Mouse (Mus musculus): Measurements from ENCODE around the gene Tat. TPM values are rescaled to one million over a fixed set of nuclear protein-coding genes. Genes with fewer than 3 reads are reported as not detected.

Tat gene
- total RNA-seq (2015; ENCODE audit: low replicate concordance) (not detected in 2 replicates), total RNA-seq (2017; ENCODE audit: low replicate concordance) (not detected in 2 replicates)

DNA sequence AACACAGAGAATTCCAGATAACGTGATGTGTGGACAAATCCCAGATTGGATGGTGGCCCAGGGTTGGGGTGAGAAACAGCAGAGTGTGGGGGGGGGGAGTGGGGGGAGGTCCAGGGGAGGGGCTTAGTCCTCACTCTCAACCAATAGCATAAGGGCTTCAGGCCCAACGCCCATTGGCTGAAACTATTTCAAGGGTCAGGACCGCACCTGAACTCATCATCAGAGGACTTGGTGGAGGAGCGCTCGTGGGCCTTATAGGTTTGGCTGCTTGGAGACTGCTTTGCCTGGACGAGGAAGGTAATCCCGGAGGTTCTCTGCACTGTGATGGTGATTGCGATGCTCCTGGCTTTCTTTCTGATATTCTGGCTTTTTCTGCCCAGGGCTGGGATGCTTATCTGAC, at the start of gene Tat:
Gene Tat (plus strand): TSS at position 214 of the 400 bp plus-strand sequence.
- ATAC-seq (replicated peaks; ENCODE audit: low FRiP score, poor library complexity, severe bottlenecking) = no peak

GRCm38 (mm10) chr8:109941606-109942360, 48.5 kb upstream of the Tat start:
- no peak for ATAC-seq (replicated peaks; ENCODE audit: low FRiP score, poor library complexity, severe bottlenecking)

- ATAC-seq (replicated peaks; ENCODE audit: low FRiP score, poor library complexity, severe bottlenecking) = no peak
Observed at GRCm38 (mm10) chr8:109945153-109945632, 45.0 kb upstream of the Tat start.

- no peak for ATAC-seq (replicated peaks; ENCODE audit: low FRiP score, poor library complexity, severe bottlenecking)
Observed at GRCm38 (mm10) chr8:109945694-109946093, 44.5 kb upstream of the Tat start.

DNA sequence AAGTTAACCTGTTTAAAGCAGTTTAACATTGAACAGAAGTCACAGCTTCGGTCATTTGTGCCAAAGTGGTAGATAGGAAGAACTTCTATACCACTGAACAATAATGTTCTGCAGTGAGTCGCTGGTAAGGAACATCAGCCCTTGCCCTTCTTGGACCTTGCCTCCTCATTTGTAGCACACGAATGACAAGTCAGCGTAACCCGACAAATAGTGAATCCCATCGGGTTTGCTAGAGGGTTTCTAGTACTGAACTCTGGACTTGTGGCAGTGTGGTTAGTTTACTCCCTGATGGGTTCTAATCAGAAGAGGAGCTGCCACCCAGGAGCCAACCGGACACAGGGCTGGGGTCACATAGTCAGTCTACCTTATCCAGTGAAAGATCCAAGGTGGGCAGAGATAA, 44.0 kb upstream of the Tat start:
- ATAC-seq (replicated peaks; ENCODE audit: low FRiP score, poor library complexity, severe bottlenecking) = no peak

GRCm38 (mm10) chr8:109947447-109948284, 42.6 kb upstream of the Tat start:
- ATAC-seq (replicated peaks; ENCODE audit: low FRiP score, poor library complexity, severe bottlenecking) = 0 out of 2 replicates have a peak, but pooled peaks have one; percentile 26

DNA sequence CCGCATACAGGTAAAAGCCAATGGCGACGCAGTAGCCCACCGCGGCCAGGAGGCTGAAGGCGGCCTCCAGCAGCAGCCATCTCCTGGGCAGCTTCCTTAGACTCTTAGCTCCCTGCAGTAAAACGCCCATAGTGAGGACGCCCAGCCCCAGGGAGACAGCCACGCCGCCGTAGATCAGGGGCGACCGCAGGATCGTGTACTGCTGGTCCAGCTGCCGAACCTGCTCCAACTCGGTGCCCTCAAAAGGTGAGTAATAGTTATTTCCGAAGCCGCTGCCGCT, 42.0 kb upstream of the Tat start:
- ATAC-seq (replicated peaks; ENCODE audit: low FRiP score, poor library complexity, severe bottlenecking) = no peak

- no peak for ATAC-seq (replicated peaks; ENCODE audit: low FRiP score, poor library complexity, severe bottlenecking)
Observed at GRCm38 (mm10) chr8:109952171-109952570, 38.1 kb upstream of the Tat start.

- no peak for ATAC-seq (replicated peaks; ENCODE audit: low FRiP score, poor library complexity, severe bottlenecking)
Observed at GRCm38 (mm10) chr8:109954486-109954948, 35.7 kb upstream of the Tat start.

DNA sequence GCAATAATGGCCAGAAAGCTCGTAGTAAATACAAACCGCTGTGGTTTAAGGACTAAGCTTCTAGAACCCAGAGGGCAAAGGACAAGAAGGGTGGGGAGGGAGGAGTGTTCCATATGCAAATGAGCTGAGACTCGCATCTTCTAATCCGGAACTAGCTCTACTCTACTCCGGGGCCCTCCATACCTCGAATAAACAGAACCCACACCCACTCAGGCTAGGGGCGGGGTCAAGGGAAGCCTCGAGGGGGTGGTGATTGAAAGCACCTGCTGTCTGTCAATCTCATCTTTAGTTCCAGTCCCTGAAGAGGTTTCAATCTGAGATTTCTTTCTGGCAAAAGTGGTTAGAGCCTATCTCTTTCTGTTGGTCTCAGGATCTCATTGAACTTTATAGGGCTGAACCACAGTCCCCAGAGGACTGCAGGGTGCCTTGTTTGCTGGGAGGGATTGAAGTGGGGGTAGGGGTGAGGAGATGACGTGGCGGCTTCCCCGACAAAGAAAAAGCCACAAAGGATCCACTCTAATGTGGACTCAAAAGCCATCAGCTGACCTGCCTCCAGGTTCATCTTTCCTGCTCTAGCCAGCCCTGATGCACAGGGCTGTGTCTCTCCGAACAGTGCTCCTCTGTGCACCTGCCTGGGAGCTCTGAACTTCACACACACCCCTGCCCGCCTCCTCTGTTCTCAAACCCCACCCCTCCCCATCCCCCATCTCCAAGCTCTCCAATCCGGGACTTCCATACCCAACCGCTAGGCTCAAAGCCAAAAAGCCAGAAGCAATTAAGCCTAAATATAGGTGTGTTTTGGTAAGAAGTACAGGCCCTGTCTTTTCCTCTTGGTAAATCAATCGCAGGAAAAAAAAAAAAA, 32.8 kb upstream of the Tat start:
- no peak for ATAC-seq (replicated peaks; ENCODE audit: low FRiP score, poor library complexity, severe bottlenecking)

DNA sequence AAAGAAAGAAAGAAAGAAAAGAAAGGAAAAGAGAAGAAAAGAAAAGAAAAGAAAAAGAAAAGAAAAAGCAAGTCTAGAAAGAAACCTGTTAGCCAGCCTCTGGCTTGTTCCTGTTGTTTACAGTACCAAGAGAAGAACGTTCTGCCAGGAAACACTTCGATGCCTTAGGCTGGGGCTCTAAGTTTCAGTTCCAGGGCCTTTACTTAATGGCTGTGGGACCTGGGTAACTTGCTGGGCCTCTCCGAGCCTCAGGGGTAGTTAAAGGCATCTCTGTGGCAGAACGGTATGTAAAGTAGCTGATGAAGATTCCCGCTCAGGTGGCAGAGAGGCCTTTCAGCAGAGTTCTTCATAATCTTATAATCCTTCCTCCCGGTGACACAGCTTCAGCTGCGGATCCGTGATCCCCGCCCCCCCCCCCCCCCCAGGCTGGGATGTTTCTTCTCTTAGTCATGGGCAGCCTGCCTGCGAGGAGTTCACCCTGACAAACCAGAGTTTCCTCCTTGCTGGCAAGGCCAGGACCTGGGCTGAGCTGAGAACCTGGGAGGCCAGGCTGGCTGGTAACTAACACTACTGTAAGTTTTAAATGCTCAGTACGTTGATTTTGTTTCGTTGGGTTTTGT, 32.1 kb upstream of the Tat start:
- ATAC-seq (replicated peaks; ENCODE audit: low FRiP score, poor library complexity, severe bottlenecking) = no peak

DNA sequence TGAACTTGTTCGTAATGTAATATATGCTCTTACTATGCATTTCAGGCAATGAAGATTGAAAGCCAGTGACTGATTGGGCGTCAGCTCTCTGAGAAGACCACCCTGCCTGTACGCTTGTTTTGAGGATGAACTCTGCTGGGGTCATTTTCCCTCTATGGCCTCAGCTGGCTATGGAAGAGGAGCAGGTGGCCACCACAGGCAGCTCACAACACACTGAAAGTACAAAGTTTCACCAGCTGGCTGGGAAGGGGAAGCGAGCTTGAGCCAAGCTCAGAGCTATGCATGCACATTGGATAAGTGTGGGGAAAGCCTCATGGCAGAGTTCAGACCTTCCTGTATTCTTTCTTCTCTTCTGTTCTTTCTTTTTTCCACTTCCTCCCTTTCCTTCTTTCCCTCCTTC, 31.1 kb upstream of the Tat start:
- ATAC-seq (replicated peaks; ENCODE audit: low FRiP score, poor library complexity, severe bottlenecking) = no peak

DNA sequence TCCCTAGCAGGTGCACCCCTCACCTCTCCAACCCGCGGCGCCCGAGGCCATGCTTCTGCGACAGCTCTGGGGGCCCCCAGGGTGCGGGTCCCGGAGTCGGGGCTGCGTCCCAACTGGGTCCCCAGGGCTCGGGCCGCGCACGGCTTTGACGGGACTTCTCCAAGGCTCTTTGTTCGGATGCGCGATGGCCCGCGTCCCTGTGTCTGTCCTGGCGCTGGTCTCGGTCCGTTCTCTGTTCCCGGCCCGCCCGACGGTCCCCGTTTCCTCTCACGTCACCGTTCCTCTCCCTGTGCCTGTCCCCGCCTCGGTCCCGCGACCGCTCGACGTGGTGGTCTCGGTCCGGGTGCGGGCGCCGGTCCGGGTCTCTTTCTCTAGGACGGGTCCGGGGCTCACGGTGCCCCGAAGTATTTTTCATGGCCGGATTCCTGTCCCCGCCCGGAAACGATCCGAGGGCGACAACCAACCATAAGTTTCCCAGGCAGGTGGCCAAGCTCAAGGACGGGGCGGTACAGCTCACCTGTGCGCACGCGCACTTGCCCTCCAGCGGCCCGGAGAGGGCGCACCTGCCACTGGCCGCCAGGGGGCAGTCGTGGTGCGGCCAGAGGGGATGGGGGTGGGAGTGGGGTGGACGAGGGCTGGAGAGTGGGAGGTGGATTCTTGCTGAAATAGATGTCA, 28.4 kb upstream of the Tat start, which contains the start of gene Marveld3:
Gene Marveld3 (minus strand): TSS at position 511 of the 675 bp plus-strand sequence.
- peak; percentile 65 for ATAC-seq (replicated peaks; ENCODE audit: low FRiP score, poor library complexity, severe bottlenecking)

- ATAC-seq (replicated peaks; ENCODE audit: low FRiP score, poor library complexity, severe bottlenecking) = no peak
Observed at GRCm38 (mm10) chr8:109962896-109963295, 27.3 kb upstream of the Tat start.

DNA sequence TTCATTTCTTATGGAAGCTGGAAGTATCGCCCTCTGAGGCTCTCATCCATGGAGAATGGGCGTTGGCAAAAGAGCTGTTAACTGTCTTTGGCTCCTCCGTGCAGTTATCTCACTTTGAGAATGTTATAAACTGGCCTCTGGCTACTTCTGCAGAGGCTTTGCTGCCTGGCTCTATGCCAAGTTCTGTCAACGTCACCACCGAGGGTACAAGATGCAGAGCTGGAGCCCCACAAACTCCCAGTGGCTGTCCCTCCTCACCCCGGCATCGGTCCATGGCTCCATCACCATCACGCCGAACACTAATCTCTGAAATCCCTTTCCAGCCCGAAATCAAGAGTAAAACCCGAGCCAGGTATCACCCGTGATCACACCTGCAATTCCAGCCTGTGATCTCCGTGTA, 26.8 kb upstream of the Tat start:
- no peak for ATAC-seq (replicated peaks; ENCODE audit: low FRiP score, poor library complexity, severe bottlenecking)

GRCm38 (mm10) chr8:109964106-109964505, 26.1 kb upstream of the Tat start:
- no peak for ATAC-seq (replicated peaks; ENCODE audit: low FRiP score, poor library complexity, severe bottlenecking)

DNA sequence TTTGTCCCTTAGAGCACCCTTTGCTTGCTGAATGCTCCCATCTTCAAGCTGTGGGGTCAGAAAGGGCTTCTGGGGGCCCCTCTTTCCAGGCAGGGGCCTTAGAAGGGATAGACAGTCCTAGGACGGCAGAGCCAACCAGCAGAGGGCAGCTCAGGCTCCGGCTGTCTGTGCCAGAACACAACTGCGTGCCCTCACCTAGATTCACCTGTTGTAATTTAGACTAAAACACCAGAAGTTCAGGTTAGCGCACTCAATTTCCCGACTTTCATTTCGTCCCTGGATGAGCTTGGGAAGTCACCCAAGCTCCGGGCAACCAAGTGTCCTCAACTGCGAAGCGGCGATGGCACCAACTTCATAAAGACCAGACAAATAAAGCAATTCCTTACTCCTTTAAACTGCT, 21.4 kb upstream of the Tat start:
- no peak for ATAC-seq (replicated peaks; ENCODE audit: low FRiP score, poor library complexity, severe bottlenecking)

DNA sequence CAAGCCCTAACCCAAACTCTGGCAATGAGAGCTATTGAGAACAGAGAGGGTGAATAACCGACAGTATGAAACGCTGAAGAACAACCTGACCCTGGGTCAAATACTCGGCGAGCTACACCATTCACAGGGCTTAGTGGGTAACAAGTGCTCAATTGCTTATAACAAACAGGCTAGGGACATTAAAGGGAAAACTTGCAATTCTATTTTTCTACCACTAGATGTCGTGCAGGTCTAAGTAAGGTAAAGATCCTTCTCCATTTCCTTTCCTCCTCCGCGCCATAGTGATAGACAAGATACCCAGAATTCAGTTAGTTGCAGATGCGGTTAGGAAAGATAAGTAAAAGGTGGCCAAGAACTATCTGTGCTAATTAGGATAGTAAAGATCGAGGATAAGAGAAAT, 19.9 kb upstream of the Tat start:
- peak; percentile 65; the same call in 1 of the 2 replicates for ATAC-seq (replicated peaks; ENCODE audit: low FRiP score, poor library complexity, severe bottlenecking)

DNA sequence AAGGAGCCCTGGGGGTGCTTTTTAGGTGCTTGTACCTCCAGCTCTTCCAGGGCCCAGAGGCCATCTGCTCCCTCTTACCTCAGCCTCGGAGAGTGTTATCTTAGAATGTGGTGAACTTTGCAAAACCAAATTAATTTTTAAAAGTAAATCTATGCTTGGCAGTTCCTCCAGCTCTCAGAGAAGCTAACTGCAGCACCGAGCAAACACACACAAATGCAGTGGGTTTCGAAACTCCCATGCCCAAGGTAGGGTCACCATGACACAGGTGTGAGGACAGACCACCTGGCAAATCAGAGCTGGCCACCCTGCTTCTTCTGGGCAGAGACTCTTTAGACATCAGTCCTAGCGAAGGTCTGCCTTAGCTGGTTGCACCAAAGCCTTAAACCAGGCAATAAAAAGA, 17.3 kb upstream of the Tat start:
- no peak for ATAC-seq (replicated peaks; ENCODE audit: low FRiP score, poor library complexity, severe bottlenecking)
